Mouse (Mus musculus): ENCODE results near the gene Rad51d.

GRCm38 (mm10) chr11:82826818-82827217 is 63.6 kb downstream of the Rad51d start:
- TF ChIP-seq CTCF (IDR thresholded peaks at IDR 0.05): no peak
- no peak for TF ChIP-seq EP300 (IDR thresholded peaks at IDR 0.05)

Measured in lung, postnatal 0 days (tissue).